Mouse (Mus musculus) heart, postnatal 25 days (tissue): ENCODE measurements around the gene Cxcl10. TPM values are rescaled to one million over a fixed set of nuclear protein-coding genes. Genes with fewer than 3 reads are reported as not detected.

Experiments used
- DNase-seq: peaks from one replicate; pipeline ENCODE4 v3.0.0; 2022; ENCODE audit warnings: low spot score
- intact Hi-C: fragments of 180-260 bp; cut with DNase I; formaldehyde crosslinking; loops from one replicate; pipeline ENCODE4 v1.15.1; 2025
- total RNA-seq, 2 experiments: library from RNA; stranded (reverse); gene quantifications; 2 replicates each; pipeline ENCODE4 v1.2.3; 2021

Cxcl10 gene
- total RNA-seq: not detected

DNA sequence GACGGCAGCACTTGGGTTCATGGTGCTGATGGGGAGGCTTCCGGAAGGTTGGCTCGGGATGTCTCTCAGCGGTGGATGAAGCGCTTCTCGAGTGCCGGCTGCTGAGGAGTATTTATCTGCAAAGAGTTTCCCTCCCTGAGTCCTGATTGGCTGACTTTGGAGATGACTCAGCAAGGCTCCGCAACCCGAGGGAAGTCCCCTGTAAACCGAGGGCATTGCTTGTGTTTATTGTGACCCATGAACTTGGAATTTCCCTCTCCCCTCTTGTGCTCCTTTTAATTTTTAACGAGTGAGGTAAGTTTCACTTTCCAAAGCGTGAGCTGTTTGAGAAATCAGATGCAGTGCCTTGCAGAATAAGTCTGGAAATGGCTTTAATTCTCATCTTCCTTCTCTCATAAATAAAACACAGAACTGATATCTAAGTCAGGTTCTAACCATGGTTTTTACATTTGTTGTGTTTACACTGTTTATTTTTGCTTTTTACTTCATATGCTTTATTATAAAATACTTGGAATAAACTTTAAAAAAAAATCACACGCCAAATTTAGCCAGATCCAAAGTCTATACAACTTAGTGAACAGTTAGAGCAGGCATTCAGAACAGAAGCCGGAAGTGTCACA, at the start of gene Cxcl10:
TSS of gene Cxcl10 (minus strand) at position 96 of the 620 bp plus-strand sequence.
- no peak for DNase-seq
- intact Hi-C loops: no loop called here

DNA sequence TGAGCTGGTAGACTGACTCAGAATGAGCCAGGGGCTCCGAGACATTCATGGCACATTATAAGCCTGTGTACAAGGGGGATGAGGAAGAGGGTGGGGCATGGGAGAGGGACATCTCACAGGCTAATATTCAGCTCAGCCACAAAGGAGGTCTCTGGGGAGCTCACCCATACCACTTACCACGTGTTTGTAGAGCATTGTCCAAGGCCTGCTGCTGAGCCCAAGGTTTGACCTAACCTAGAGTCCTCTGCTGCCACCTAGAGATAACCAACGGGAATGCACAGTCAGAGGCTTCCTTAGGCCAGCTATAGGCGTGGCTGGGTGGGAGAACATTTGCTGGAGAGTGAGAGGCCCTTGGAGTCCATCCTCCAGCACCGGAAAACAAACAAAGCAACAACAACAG, 49.5 kb upstream of the Cxcl10 start:
- no peak for DNase-seq
- intact Hi-C loops: loop anchor here (1.0 to 5.0 kb wide), 3 partner anchors 15 to 206 kb away; no protein-coding TSS in a partner anchor

DNA sequence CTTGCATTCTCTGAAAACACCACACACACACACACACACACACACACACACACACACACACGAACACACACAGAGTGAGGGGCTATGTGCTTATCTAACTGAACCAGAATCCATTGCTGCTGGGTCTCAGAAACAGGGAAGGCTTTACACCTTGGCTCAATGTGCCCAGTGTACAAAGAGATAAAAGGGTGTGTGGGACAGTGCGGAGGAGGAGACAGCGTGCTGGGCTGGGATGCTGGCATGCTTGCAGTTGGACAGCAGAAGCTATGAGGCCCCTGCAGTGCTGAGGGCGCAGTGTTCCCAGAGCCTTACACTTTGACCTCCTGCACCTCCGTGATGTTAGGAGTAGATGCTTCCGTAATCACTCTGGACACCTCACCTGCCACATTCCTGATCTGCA, 47.8 kb upstream of the Cxcl10 start:
- intact Hi-C loops: loop anchor here (5.0 kb wide), 1 partner anchor 204 kb away; no protein-coding TSS in a partner anchor
- DNase-seq: no peak

DNA sequence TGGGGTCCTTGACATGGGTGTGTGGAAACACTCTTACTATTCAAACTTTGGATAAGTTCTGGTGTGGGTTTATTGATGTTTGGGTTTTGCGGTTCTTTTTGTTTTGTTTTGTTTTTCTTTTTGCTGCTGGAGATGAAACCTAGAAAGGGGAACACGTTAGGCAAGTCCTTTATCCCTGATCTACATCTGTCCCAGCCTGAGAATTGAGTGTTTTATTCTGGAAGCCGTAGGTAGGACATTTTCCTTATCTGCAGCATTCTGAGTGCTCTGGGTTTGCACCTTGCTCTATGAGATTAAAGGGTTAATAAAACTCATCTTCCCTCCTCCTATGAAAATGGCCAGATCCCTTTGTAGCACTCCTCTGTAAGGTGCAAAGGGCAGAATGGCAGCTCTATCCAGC, 47.1 kb upstream of the Cxcl10 start:
- intact Hi-C loops: loop anchor here (5.0 kb wide), 1 partner anchor 203 kb away; no protein-coding TSS in a partner anchor
- no peak for DNase-seq

DNA sequence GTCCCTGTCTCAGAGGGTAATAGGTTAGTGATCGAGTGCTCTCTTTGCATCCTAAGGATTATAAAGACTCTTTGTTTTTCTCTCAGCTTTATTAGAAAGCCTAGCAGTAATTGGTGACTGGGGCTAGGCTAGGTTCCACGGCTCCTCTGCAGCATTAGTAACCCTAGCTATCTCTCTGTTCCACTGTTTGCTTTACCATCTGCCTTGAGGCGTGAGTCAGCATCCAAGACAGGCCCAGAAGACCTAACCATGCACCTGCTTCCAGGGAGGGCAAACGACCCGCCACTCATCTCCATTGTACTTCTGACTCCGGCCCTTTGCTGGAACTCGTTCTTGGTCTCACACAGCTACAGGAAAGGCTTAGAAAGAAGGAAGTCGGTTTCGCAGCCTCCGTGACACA, 45.2 kb upstream of the Cxcl10 start:
- intact Hi-C loops: no loop called here

DNA sequence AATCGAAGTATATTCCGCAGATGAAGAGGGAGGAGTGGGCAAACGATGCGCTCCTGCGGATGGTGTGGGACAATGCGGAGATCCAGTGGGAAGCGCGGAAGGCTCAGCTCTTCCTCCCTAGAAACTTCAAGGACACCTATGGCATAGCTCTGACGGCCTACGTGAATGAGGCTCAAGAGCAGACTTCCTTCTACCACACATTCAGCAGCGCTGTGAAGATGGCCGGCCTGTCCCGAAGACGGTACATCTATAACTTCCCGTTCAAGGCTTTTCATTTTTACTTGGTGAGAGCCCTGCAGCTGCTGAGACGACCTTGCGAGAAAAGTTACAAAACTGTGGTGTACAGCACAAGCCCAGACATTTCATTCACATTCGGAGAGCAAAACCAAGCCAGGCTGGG, 43.9 kb upstream of the Cxcl10 start:
- intact Hi-C loops: no loop called here
- DNase-seq: no peak

More for the DNA sequence above, 45.2 kb upstream of the Cxcl10 start:
- DNase-seq: no peak

DNA sequence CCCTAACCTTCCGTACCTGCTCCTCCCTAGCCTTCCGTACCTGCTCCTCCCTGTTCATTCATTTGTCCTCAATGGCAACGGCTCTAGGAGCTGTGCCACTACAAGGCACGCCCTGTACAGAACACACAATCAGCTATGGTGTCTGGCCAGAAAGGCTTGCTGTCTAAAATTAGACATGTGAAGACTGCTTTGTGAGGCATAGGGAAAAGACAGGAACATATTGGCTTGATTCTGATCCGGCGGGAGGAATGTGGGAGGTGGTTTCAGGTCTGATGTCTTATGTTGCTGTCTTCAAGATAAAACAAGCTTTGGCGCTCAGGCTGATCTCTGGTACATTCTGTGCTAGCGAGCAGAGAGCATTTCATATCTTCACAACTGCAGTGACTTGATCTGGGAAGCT, 41.9 kb upstream of the Cxcl10 start:
- no peak for DNase-seq
- intact Hi-C loops: no loop called here

DNA sequence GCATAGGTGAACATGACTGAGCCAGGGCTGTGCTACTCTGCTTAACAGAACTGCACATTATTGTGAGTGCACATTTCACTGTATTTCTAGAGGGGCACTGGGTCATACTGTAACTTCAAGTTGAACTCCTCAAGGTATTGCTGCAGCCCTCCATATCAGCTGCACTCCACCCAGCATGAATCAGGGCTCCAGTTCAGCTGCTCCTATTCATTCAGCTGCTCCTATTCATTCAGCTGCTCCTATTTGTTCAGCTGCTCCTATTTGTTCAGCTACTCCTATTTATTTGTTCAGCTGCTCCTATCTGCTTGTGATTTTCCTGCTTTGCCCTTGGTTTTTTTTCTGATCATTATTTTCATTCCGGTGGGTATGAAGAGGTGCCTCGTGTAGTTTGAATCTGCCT, 41.3 kb upstream of the Cxcl10 start:
- intact Hi-C loops: no loop called here
- DNase-seq: no peak

DNA sequence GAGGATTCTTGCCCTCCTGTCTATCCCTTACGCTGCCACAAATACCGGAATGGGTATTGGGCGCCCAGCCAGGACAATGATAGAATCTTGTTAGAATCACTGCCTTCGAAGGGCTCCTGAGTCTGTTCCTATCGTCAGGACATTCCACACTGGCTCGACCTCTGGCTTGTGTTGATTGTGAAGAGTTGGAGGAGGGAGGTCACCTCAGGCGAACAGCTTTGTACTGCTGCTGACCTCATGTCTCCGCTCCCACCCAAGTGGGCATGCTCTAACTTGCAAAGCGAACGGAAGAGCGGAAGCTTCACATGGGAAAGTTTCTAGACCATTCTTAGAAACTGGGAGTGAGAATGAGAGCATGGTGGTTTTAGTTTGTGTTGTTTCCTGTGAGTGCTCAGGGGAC, 38.7 kb upstream of the Cxcl10 start:
- peak; percentile 65 for DNase-seq
- intact Hi-C loops: no loop called here

DNA sequence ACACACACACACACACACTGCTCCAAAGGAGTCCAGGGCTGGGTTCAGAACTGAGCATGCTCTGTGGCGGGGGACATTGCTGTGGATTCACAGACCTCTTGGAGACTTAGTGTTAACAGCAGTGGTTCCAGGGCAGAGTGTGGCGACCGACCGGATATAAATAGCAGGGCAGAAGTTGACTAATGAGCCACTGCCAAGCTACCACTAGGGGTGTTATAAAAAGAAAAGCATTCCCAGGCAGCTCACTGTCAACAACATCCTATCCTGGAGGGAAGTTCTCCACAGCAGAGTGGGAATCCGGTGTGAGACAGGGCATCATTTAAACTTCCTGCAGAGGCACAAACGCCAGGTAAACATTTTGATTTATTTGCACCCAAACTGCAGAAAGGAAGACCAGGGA, 38.0 kb upstream of the Cxcl10 start:
- DNase-seq: no peak
- intact Hi-C loops: no loop called here

DNA sequence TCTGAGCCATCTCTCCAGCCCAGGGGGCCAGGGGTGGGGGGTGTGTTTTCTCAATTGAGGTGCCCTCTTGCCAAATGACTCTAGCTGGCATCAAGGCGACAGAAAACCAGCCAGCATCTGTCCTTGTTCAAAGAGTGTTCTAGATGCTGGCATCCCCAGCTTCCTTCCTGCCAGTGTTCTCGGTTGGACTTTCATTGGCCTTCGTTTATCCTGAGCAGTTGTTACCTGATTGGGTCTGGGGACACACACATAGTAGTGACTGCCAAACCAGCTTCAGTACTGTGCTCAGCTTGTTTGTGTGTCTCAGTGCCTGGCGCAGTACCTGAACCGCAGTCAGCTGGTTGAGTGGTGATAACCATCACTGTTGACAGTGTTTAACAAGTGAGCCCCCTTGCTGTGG, 37.4 kb upstream of the Cxcl10 start:
- DNase-seq: no peak
- intact Hi-C loops: no loop called here

DNA sequence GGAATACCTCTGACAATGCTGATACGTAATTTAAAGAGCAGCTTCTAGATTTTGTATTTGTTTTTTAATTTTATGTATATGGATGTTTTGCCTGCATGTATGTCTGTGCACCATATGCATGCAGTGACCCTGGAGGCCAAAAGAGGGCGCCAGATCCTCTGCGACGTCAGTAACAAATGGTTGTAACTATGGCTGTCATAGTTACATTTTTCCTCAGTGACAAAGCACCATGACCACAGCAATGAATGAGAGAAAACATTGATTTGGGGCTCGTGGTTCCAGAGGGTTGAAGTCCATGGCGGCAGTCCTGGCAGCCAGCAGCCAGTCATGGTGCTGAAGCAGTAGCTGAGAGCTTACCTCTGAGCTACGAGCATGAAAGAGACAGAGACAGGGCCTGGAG, 36.2 kb upstream of the Cxcl10 start:
- intact Hi-C loops: no loop called here

DNA sequence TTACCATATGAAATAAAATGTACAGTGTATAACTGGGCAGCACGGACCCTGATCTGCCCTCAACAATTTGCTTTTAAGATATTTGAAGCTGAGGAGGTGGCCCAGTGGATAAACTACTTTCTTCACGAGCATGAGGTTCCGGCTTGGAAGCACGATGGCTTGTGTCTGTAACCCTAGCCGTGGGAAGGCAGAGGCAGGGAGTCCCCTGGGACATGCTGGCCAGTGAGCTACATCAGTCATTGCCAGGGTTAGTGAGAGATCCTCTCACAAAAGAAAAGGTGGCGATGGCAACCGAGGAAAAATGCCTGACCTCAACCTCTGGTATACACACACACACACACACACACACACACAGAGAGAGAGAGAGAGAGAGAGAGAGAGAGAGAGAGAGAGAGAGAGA, 35.1 kb upstream of the Cxcl10 start:
- intact Hi-C loops: loop anchor here (2.0 kb wide), 1 partner anchor 15 kb away; no protein-coding TSS in a partner anchor

More for the DNA sequence above, 36.2 kb upstream of the Cxcl10 start:
- DNase-seq: no peak

DNA sequence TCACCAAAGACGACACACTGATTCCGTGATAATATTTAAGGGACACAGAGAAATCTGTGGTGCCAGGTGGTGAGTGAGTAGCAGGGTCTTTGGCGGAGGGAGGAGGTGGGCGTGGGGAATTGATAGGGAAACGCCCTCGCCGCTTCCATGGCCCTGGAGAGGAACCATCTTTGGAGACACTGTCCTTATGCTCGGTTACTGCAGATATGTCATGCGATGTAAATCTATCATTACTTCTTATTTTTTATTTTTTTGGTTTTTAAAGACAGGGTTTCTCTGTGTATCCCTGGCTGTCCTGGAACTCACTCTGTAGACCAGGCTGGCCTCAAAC, 33.6 kb upstream of the Cxcl10 start:
- intact Hi-C loops: loop anchor here (2.0 kb wide), 1 partner anchor 16 kb away; no protein-coding TSS in a partner anchor
- DNase-seq: no peak

More for the DNA sequence above, 35.1 kb upstream of the Cxcl10 start:
- no peak for DNase-seq

DNA sequence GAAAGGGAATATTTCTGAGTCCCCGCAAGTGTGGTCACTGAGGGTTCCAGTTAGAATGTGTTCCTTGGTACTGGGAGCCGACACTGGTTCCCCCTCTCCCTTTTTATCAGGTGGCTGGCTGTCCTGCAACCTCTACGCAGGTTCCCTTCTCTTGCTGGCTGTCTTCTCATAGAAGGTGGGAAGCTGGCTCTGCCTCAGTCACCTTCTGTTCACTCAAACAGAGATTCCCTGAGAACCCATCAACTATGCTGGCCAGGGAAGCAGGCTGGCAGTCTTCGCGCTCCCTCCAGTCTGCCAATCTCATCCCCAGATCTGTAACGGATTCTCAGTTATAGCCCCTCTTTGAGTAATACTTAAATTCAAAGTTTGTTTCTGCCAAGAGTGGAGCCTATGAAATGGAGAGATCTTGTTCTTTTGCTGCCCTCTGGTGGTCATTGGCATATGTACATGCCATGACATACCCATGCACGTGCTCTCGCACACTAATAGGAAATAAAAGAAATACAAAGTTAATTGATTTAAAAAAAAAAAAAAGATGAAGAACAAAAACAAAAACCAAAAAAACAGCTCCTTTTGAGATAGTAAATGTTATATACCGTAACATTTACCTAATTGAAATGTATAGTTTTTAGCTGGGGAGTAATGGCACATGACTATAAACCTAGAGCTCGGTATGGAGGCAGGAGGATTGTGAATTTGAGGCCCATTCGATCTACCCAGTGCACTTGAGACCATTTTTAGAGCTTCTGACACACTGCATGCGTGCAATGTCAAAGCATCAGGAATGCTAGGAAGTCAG, 33.1 kb upstream of the Cxcl10 start:
- intact Hi-C loops: loop anchor here (1.0 to 2.0 kb wide), 2 partner anchors 17 to 69 kb away; no protein-coding TSS in a partner anchor

DNA sequence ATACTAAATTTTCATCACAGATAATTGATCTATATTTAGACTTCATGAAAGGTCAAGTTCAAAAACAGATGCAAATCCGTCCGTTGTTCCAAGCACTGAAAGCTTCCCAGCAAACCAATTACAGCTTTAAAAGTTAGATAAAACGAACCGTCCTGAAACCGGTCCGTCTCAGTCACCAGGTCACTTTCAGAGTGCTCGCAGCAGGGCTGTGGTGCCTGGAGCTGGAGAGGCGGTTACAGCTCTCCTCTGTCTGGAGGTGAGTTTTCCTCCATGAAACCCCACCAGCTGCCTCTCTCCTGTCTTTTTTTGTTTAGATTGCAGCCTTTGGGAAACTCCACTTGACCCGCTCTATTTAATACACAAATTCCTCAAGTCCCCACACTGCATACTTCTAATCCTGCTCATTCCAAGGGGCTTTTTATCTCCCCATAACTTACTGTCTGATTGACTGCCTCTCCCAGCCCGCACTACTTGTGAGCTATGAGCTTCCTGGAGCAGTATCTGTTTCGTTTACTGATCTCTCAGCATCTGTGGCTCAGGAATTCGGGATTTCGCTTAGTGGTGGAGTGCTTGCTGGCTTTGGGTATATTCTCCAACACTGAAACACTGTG, 28.2 kb upstream of the Cxcl10 start:
- DNase-seq: no peak
- intact Hi-C loops: no loop called here

More for the DNA sequence above, 33.1 kb upstream of the Cxcl10 start:
- DNase-seq: no peak

DNA sequence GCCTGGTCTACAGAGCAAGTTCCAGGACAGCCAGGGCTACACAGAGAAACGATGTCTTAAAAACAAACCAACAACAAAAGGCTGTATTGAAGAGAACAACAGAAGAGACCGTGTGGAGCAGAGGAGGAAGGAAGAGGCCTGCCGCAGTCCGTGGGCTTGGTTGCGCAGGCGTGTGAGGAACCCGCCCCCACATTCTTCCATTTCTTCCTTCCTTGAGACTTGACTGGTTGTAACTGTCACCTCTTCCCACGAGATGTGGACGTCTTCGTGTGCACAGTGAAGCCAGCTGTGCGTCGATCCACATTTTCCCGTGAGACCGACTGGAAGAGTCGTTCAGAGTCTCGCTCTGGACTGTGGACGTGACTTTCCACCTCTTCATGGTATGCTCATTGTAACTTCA, 26.7 kb upstream of the Cxcl10 start:
- no peak for DNase-seq
- intact Hi-C loops: no loop called here

DNA sequence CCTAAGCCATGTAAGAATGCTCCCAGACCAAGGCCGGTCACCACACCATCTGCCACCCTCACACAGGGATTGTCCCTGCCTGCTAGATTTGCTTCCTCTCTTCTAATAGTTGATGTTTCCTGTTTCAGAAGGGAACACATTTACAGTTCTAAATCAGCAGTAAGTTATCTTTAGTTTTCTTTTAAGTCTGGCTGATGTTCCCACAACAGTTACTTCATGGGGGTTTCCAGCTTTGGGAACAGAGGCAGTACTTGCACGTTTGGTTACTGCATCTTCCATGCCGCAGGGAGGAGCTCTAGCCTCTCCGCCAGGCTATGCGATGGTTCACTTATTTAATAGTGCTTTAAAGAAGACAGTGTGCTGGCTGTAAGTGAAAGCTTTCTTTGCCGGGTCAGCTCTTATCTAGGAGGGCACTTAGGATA, 26.0 kb upstream of the Cxcl10 start:
- DNase-seq: no peak
- intact Hi-C loops: no loop called here

DNA sequence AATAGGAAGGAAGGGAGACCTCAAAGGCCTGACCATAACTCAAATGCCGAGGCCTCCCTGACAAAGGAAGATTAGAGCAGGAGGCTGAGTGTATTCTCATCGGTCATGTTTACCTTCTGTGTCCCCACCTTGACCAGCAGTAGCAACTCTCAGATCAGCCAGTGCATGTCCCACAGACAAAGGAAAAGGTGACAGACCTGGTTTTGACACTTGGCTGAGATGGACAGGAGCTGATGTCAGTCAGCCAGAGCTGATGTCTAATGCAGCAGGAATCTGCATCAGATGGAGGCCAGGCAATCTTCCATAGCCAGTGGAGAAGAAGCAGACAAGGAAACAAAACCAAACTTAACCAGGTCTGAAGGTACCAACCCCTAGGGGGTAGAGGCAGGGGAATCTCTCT, 23.9 kb upstream of the Cxcl10 start:
- DNase-seq: no peak
- intact Hi-C loops: no loop called here

DNA sequence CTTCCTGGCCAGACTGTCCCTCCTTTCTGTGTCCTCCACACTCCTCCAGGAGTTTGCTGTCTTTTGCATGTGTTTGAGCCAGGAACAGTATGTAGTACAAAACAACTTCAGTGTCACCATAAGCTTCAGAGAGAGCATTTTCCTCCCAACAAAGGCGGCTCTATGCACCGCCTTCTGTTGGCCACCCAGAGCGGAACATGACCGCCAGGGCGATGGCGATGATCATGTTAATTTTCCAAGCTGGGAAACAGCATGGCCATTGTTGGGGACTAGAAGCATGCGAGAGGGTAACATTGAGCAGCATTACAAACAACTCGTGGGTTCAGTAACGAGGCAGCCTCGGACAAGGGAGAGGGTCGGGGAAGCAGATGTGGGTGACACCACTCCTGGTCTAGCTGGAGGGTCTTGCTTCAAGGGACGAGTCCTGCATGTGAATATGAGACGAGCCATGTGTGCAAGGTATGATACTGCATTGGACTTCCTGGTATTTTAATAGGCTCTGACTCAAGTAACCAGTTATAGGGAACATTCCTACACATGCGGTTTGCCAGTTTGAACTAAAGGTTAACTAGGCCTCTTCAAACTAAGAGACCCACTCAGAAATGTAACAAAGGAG, 22.8 kb upstream of the Cxcl10 start:
- intact Hi-C loops: loop anchor here (2.0 kb wide), 1 partner anchor 37 kb away; no protein-coding TSS in a partner anchor

More for the DNA sequence above, 22.8 kb upstream of the Cxcl10 start:
- DNase-seq: no peak
